Mouse (Mus musculus) left cerebral cortex, postnatal 25 days (tissue): Measurements from ENCODE around the gene Tmem45b. TPM values are rescaled to one million over a fixed set of nuclear protein-coding genes. Genes with fewer than 3 reads are reported as not detected.

Experiments used
- DNase-seq, 2 experiments: peaks; one replicate each; pipeline ENCODE4 v3.0.0; 2022; ENCODE audit warnings: low spot score in 2 of 2, mixed read lengths in 1 of 2
- intact Hi-C: fragments of 180-260 bp; cut with DNase I; formaldehyde crosslinking; loops from one replicate; pipeline ENCODE4 v1.15.1; 2025
- total RNA-seq, 2 experiments: library from RNA; stranded (reverse); gene quantifications; 2 replicates each; pipeline ENCODE4 v1.2.3; 2021

Gene Tmem45b
- total RNA-seq, 2 experiments from 2014 or later, result not detected

DNA sequence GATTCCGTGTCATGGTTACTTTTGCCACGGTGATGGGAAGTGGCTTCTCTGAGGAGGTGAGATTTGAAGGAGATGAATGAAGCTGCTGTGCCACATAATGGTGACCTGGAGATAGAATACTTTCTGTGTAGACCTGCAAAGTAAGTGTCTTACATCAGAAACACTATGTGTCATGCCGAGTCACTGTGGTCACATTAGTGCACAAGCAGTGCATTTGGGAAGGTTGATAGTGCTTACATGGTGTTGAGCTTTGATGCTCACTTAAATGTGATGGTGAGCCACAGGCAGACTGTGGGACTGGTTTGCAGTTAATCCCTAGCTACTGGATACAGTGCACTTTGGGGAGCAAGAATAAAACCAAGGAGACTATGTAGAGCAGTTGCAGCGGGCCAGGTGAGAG lies 52.1 kb downstream of the Tmem45b start:
- DNase-seq, result no peak
- intact Hi-C loops, result no loop called here

DNA sequence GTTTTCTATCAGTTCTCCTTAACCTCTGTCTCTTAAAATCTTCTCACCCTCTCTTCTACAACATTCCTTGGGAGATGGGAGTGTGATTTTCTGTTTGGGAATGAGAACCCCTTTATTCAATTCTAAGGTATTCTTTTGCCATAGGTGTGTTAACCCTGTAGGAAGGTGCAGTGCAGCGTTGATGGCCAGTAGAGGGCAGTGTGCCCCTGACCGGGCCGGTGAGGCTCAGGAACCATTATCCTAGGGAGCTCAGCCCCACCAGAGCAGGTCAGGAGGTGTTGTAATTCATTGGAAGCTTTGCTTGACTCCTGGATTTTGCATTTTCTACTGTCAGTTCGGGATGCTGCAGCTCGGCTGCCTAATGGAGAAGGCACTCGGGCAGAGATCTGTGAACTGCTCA lies 59.0 kb downstream of the Tmem45b start:
- no peak for DNase-seq
- intact Hi-C loops, result no loop called here

- no peak for DNase-seq
- intact Hi-C loops, result no loop called here
Observed at GRCm38 (mm10) chr9:31404311-31404710, 60.0 kb downstream of the Tmem45b start.

- intact Hi-C loops, result no loop called here
- peak; percentile 58 to 77 for DNase-seq
Observed at GRCm38 (mm10) chr9:31400441-31400840, 63.8 kb downstream of the Tmem45b start.

GRCm38 (mm10) chr9:31387206-31387605 lies 77.1 kb downstream of the Tmem45b start:
- no peak for DNase-seq
- intact Hi-C loops, result no loop called here

DNA sequence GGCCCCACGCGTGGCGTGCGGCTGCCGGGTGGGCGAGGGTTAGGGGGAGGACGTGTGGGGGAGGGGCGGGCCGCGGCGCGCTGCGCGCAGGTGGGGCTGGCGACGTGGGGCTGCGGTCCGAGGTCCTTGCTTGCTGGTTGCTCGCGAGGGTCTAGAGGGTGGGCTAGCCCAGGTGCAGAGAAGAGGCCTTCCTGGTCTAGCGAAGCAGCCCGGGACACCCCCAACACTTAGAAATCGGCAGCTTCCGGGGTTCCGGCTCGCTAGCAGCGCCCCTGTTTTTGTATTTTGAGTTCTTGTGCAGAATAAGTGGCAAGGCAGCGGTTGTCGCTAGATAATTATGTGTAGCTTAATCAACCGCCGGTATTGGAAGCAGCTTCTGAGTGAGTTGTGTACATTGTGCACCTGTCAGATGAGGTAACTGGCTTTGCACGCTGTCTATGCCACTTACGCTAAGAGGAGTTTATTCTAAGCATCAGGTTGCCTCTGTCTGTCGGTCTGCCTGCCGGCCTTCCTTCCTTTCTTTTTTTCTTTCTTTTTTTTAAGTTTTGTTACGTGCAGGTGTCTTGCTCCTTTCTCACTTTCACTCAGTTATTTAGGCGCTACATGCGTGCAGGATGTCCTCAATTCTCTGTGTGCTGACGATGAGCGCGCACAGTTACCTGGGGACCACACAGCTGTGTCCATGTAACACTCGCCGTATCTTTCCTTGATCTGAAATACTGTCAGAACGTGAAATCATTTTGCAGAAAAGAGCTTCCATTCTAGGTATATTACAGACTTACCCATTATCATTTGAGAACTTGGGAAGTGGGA lies 77.7 kb downstream of the Tmem45b start:
- DNase-seq, result peak; percentile 18 to 34
- intact Hi-C loops, result no loop called here

DNA sequence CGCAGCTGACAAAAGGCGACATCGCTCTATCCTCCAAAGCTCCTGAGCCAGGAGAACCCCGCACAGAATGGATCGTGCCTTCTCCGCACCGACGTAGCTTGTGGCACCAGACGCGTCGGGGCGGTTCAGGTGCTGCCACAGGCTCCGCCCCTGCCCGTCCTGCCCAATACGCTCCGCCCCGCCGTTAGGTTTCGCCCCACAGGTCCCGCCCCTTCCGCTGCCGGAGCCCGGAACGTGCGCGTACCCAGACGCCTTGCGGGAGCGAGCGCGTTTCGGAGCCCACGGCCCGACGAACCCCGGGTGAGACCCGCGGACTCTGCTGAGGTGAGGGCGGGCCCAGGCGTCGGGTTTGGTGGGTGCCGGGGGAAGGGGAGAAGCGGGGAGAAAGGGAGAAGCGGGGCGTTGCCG lies 78.3 kb downstream of the Tmem45b start, which contains the start of gene Nfrkb:
Gene Nfrkb, plus strand, starts transcription at position 246 of the 408 bp plus-strand sequence.
- DNase-seq, result peak; percentile 94 to 96
- intact Hi-C loops, result no loop called here

DNA sequence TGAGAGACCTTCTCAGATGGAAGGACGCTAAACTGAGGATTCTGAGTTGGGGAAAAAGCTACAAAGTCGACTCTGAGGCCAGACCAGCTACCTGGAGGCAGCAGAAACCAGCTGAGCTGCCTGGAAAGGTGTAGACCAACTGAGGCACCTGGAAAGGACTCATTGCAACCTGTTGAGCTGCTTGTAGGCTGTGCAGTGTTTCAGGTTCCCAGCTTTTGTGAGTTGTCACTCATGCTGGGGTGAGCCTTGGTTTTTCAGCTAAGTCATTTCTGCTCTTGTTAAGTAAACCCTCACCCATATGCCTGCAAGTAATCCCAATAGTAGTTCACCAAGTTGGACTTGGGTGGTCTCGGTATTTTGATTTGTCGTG lies 78.8 kb downstream of the Tmem45b start:
- DNase-seq, result no peak

DNA sequence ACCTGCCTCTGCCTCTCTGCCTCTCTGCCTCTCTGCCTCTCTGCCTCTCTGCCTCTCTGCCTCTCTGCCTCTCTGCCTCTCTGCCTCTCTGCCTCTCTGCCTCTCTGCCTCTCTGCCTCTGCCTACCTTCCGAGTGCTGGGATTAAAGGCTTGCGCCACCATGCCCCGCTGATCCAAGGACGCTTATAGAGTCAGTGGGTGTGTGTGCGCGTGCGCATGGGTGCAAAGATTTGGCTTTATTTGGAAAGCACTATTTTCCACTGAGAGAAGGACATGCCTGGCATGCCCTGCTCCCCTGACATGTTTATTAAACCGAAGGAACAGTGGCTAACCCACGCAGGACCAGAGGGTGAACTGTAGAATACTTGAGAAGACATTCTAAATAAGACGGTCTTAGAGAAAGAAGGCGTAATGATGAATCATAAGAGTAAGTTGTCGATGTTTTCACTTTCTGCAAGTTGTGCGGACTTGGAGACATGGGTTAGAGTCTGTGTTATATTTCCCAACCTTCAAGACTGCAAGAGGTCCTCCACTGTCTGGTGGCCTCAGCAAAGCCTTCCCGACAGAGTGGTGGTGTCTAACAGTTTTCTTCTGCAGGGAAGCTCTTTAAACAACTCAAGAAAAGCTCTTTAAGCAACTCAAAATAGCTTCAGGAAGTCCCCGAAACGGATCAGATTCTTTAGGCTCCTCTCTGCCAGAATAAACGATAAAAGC lies 79.3 kb downstream of the Tmem45b start:
- DNase-seq, result peak in 1 of 2 experiments; percentile 17
- intact Hi-C loops, result no loop called here

More for the DNA sequence above, 78.8 kb downstream of the Tmem45b start:
- intact Hi-C loops, result no loop called here

GRCm38 (mm10) chr9:31376661-31377060 lies 87.6 kb downstream of the Tmem45b start:
- no peak for DNase-seq
- intact Hi-C loops, result no loop called here

Other genes with a start within 250 kb of the Tmem45b start
- 10 to 100 TPM; 21.1 to 21.4 TPM for gene Prdm10, start 183.9 kb downstream of the Tmem45b start, total RNA-seq
- gene Nfrkb, start 78.3 kb downstream of the Tmem45b start, total RNA-seq, result 10 to 100 TPM; 25.5 to 27.1 TPM